Mouse (Mus musculus): ENCODE results near the gene Asic3. TPM values are rescaled to one million over a fixed set of nuclear protein-coding genes. Genes with fewer than 3 reads are reported as not detected.
"Not testable (repeated sequence)": the region's sequence is repeated elsewhere in the genome, so short reads cannot be mapped to it uniquely, and the experiment has no call there.

Asic3 gene
- polyA plus RNA-seq, 1 experiment = not detected

GRCm38 (mm10) chr5:24394165-24394894 lies 18.9 kb upstream of the Asic3 start:
- Histone ChIP-seq H3K4me1 (peaks cover 51% of the 10 kb centered on the region), H3K4me3 (replicated peaks) (peak overlapping the region; percentile 94), H3K9me3 (no peaks in the 10 kb centered on the region), H3K36me3 (replicated peaks; ENCODE audit: low read length) (no peaks in the 10 kb centered on the region), H3K27me3 (replicated peaks) (peaks cover 3% of the 10 kb centered on the region)
- TF ChIP-seq GATA1 (IDR thresholded peaks at IDR 0.05; ENCODE audit: borderline replicate concordance, low read length) (no peak), FLI1 (IDR thresholded peaks at IDR 0.05; ENCODE audit: low read length) (no peak)

GRCm38 (mm10) chr5:24396254-24396653 lies 16.9 kb upstream of the Asic3 start:
- not testable (repeated sequence) for H3K9me3 ChIP-seq; H3K4me3 ChIP-seq (replicated peaks)
- H3K36me3 ChIP-seq (replicated peaks; ENCODE audit: low read length) = peaks cover 16% of the 10 kb centered on the region
- H3K27me3 ChIP-seq (replicated peaks) = peaks cover 15% of the 10 kb centered on the region
- H3K4me1 ChIP-seq = peaks cover 38% of the 10 kb centered on the region

- no peak overlapping the region for H3K4me3 ChIP-seq (replicated peaks)
- no peaks in the 10 kb centered on the region for H3K9me3 ChIP-seq
- TF ChIP-seq FLI1 (IDR thresholded peaks at IDR 0.05; ENCODE audit: low read length) (no peak), GATA1 (IDR thresholded peaks at IDR 0.05; ENCODE audit: borderline replicate concordance, low read length) (no peak)
- H3K27me3 ChIP-seq (replicated peaks) = peaks cover 32% of the 10 kb centered on the region
- H3K4me1 ChIP-seq = peaks cover 23% of the 10 kb centered on the region
- H3K36me3 ChIP-seq (replicated peaks; ENCODE audit: low read length) = peaks cover 49% of the 10 kb centered on the region
Measured at GRCm38 (mm10) chr5:24399686-24400085, 13.5 kb upstream of the Asic3 start.

- no peak for TF ChIP-seq FLI1 (IDR thresholded peaks at IDR 0.05; ENCODE audit: low read length)
- no peak for TF ChIP-seq GATA1 (IDR thresholded peaks at IDR 0.05; ENCODE audit: borderline replicate concordance, low read length)
- Histone ChIP-seq H3K9me3 (no peaks in the 10 kb centered on the region), H3K4me3 (replicated peaks) (no peak overlapping the region), H3K27me3 (replicated peaks) (peaks cover 32% of the 10 kb centered on the region), H3K4me1 (peaks cover 26% of the 10 kb centered on the region), H3K36me3 (replicated peaks; ENCODE audit: low read length) (peaks cover 49% of the 10 kb centered on the region)
Measured at GRCm38 (mm10) chr5:24400362-24400761, 12.8 kb upstream of the Asic3 start.

GRCm38 (mm10) chr5:24400911-24401605 lies 12.1 kb upstream of the Asic3 start:
- Histone ChIP-seq H3K36me3 (replicated peaks; ENCODE audit: low read length) (peaks cover 56% of the 10 kb centered on the region), H3K4me1 (peaks cover 33% of the 10 kb centered on the region), H3K9me3 (no peaks in the 10 kb centered on the region), H3K4me3 (replicated peaks) (no peak overlapping the region), H3K27me3 (replicated peaks) (peaks cover 36% of the 10 kb centered on the region)
- no peak for TF ChIP-seq GATA1 (IDR thresholded peaks at IDR 0.05; ENCODE audit: borderline replicate concordance, low read length)
- no peak for TF ChIP-seq FLI1 (IDR thresholded peaks at IDR 0.05; ENCODE audit: low read length)

- TF ChIP-seq GATA1 (IDR thresholded peaks at IDR 0.05; ENCODE audit: borderline replicate concordance, low read length) (no peak), FLI1 (IDR thresholded peaks at IDR 0.05; ENCODE audit: low read length) (no peak)
- Histone ChIP-seq H3K27me3 (replicated peaks) (peaks cover 45% of the 10 kb centered on the region), H3K9me3 (no peaks in the 10 kb centered on the region), H3K4me1 (peaks cover 37% of the 10 kb centered on the region), H3K4me3 (replicated peaks) (no peak overlapping the region), H3K36me3 (replicated peaks; ENCODE audit: low read length) (peaks cover 65% of the 10 kb centered on the region)
Measured at GRCm38 (mm10) chr5:24401969-24402368, 11.2 kb upstream of the Asic3 start.

- no peaks in the 10 kb centered on the region for H3K9me3 ChIP-seq
- H3K27me3 ChIP-seq (replicated peaks) = peaks cover 70% of the 10 kb centered on the region
- no peak overlapping the region for H3K4me3 ChIP-seq (replicated peaks)
- H3K36me3 ChIP-seq (replicated peaks; ENCODE audit: low read length) = peaks cover 92% of the 10 kb centered on the region
- no peak for TF ChIP-seq GATA1 (IDR thresholded peaks at IDR 0.05; ENCODE audit: borderline replicate concordance, low read length)
- TF ChIP-seq FLI1 (IDR thresholded peaks at IDR 0.05; ENCODE audit: low read length) = no peak
- peaks cover 28% of the 10 kb centered on the region for H3K4me1 ChIP-seq
Measured at GRCm38 (mm10) chr5:24404594-24405360, 8.4 kb upstream of the Asic3 start.

- no peaks in the 10 kb centered on the region for H3K9me3 ChIP-seq
- peaks cover 88% of the 10 kb centered on the region for H3K36me3 ChIP-seq (replicated peaks; ENCODE audit: low read length)
- no peak overlapping the region for H3K4me3 ChIP-seq (replicated peaks)
- H3K27me3 ChIP-seq (replicated peaks) = peaks cover 71% of the 10 kb centered on the region
- H3K4me1 ChIP-seq = peaks cover 28% of the 10 kb centered on the region
- no peak for TF ChIP-seq FLI1 (IDR thresholded peaks at IDR 0.05; ENCODE audit: low read length)
- TF ChIP-seq GATA1 (IDR thresholded peaks at IDR 0.05; ENCODE audit: borderline replicate concordance, low read length) = no peak
Measured at GRCm38 (mm10) chr5:24405389-24405876, 7.8 kb upstream of the Asic3 start.

GRCm38 (mm10) chr5:24408651-24409050 lies 4.5 kb upstream of the Asic3 start:
- H3K36me3 ChIP-seq (replicated peaks; ENCODE audit: low read length) = peaks cover 62% of the 10 kb centered on the region
- TF ChIP-seq GATA1 (IDR thresholded peaks at IDR 0.05; ENCODE audit: borderline replicate concordance, low read length) = no peak
- no peak for TF ChIP-seq FLI1 (IDR thresholded peaks at IDR 0.05; ENCODE audit: low read length)

More at GRCm38 (mm10) chr5:24408651-24409050, 4.5 kb upstream of the Asic3 start:
- Histone ChIP-seq H3K4me3 (replicated peaks) (no peak overlapping the region), H3K4me1 (peaks cover 46% of the 10 kb centered on the region), H3K9me3 (no peaks in the 10 kb centered on the region), H3K27me3 (replicated peaks) (peaks cover 85% of the 10 kb centered on the region)

All from megakaryocyte, embryonic 14.5 days (primary cell).